Mouse (Mus musculus): ENCODE data around the gene Mier3.
A peak's percentile ranks its signal among the peaks of the same experiment; 100 is the strongest.

Gene Mier3

GRCm38 (mm10) chr13:111680679-111681078 is at the start of gene Mier3:
Gene Mier3, plus strand, starts transcription at chr13:111680979.
- no peak for DNase-seq (ENCODE audit: low spot score in 2 of 2)

GRCm38 (mm10) chr13:111634163-111635160 is 46.3 kb upstream of the Mier3 start:
- no peak for DNase-seq (ENCODE audit: low spot score in 2 of 2)

GRCm38 (mm10) chr13:111640319-111640718 is 40.5 kb upstream of the Mier3 start:
- no peak for DNase-seq (ENCODE audit: low spot score in 2 of 2)

- DNase-seq (ENCODE audit: low spot score in 2 of 2), result no peak
Observed at GRCm38 (mm10) chr13:111643636-111644035, 37.1 kb upstream of the Mier3 start.

GRCm38 (mm10) chr13:111646204-111646603 is 34.6 kb upstream of the Mier3 start:
- DNase-seq (ENCODE audit: low spot score in 2 of 2), result no peak

GRCm38 (mm10) chr13:111647279-111647678 is 33.5 kb upstream of the Mier3 start:
- no peak for DNase-seq (ENCODE audit: low spot score in 2 of 2)

GRCm38 (mm10) chr13:111651020-111651419 is 29.8 kb upstream of the Mier3 start:
- DNase-seq (ENCODE audit: low spot score in 2 of 2), result no peak

GRCm38 (mm10) chr13:111655273-111655672 is 25.5 kb upstream of the Mier3 start:
- no peak for DNase-seq (ENCODE audit: low spot score in 2 of 2)

GRCm38 (mm10) chr13:111655856-111656255 is 24.9 kb upstream of the Mier3 start:
- DNase-seq (ENCODE audit: low spot score in 2 of 2), result no peak

- DNase-seq (ENCODE audit: low spot score in 2 of 2), result peak in 1 of 2 experiments; percentile 41
Observed at GRCm38 (mm10) chr13:111656309-111656708, 24.5 kb upstream of the Mier3 start.

- DNase-seq (ENCODE audit: low spot score in 2 of 2), result no peak
Observed at GRCm38 (mm10) chr13:111656769-111657168, 24.0 kb upstream of the Mier3 start.

GRCm38 (mm10) chr13:111658501-111659280 is 22.1 kb upstream of the Mier3 start:
- DNase-seq (ENCODE audit: low spot score in 2 of 2), result no peak

GRCm38 (mm10) chr13:111659430-111659829 is 21.3 kb upstream of the Mier3 start:
- no peak for DNase-seq (ENCODE audit: low spot score in 2 of 2)

GRCm38 (mm10) chr13:111660072-111660471 is 20.7 kb upstream of the Mier3 start:
- DNase-seq (ENCODE audit: low spot score in 2 of 2), result no peak

GRCm38 (mm10) chr13:111660556-111660955 is 20.2 kb upstream of the Mier3 start:
- DNase-seq (ENCODE audit: low spot score in 2 of 2), result no peak

GRCm38 (mm10) chr13:111668016-111668415 is 12.8 kb upstream of the Mier3 start:
- no peak for DNase-seq (ENCODE audit: low spot score in 2 of 2)

- DNase-seq (ENCODE audit: low spot score in 2 of 2), result no peak
Observed at GRCm38 (mm10) chr13:111676841-111677240, 3.9 kb upstream of the Mier3 start.

GRCm38 (mm10) chr13:111684056-111684625 is 3.4 kb downstream of the Mier3 start:
- peak; percentile 75 to 77 for DNase-seq (ENCODE audit: low spot score in 2 of 2)

GRCm38 (mm10) chr13:111685751-111686462 is 5.1 kb downstream of the Mier3 start:
- DNase-seq (ENCODE audit: low spot score in 2 of 2), result peak; percentile 87 to 94

- peak; percentile 49 to 83 for DNase-seq (ENCODE audit: low spot score in 2 of 2)
Observed at GRCm38 (mm10) chr13:111686522-111687284, 5.9 kb downstream of the Mier3 start.
